Mouse (Mus musculus) olfactory bulb, adult 2 months (tissue): Measurements from ENCODE around the gene Gabpb2. TPM values are rescaled to one million over a fixed set of nuclear protein-coding genes. Genes with fewer than 3 reads are reported as not detected.
A peak's percentile ranks its signal among the peaks of the same experiment; 100 is the strongest.
"Not testable (repeated sequence)": the region's sequence is repeated elsewhere in the genome, so short reads cannot be mapped to it uniquely, and the experiment has no call there.

Experiments
- H3K27ac ChIP-seq: fragments of 200-500 bp; 2 replicates; pipeline ENCODE4 v1.5.1; 2012; ENCODE audit warnings: low read depth, low read length; ENCODE audit not compliant: insufficient read depth
- H3K4me1 ChIP-seq: fragments of 200-500 bp; 2 replicates; pipeline ENCODE4 v1.6.1; 2012; ENCODE audit warnings: low read length; ENCODE audit not compliant: control insufficient read depth, insufficient read depth
- H3K4me3 ChIP-seq: fragments of 200-500 bp; 2 replicates; pipeline ENCODE4 v1.5.1; 2012; ENCODE audit warnings: mild to moderate bottlenecking, low read depth, low read length, moderate library complexity; ENCODE audit not compliant: insufficient read depth
- CTCF ChIP-seq: fragments of 200-500 bp; IDR thresholded peaks from 2 replicates; pipeline ENCODE4 v1.5.1; 2012; ENCODE audit warnings: low read depth, mild to moderate bottlenecking, low read length, moderate library complexity; ENCODE audit not compliant: insufficient read depth
- POLR2A ChIP-seq: fragments of 200-500 bp; IDR thresholded peaks from 2 replicates; pipeline ENCODE4 v1.6.1; 2012; ENCODE audit warnings: mild to moderate bottlenecking, low read depth, low read length, moderate library complexity; ENCODE audit not compliant: insufficient read depth
- WGBS: fragments of 180-500 bp; shearing (Covaris S2); methylation state at CpG from one replicate; pipeline ENCODE4 v1.1.7; 2018; 5-methylcytosine and 5-hydroxymethylcytosine counted together
- polyA plus RNA-seq: library from polyadenylated mRNA; stranded (reverse); fragments of >200 nt; gene quantifications from 2 replicates; pipeline ENCODE4 v1.2.4, GENCODE M21; 2012; ENCODE audit warnings: low replicate concordance; ENCODE audit not compliant: missing spikeins, insufficient read depth, insufficient read length

The Gabpb2 gene
- polyA plus RNA-seq, 1 experiment: not detected

GRCm38 (mm10) chr3:95227214-95227613 is 9.5 kb upstream of the Gabpb2 start:
- 0% methylated on average over 1 of the region's 1 CpGs for WGBS
- H3K4me1 ChIP-seq: peaks cover 28% of the 10 kb centered on the region
- H3K27ac ChIP-seq: peak overlapping the region; percentile 54; the same call in 1 of the 2 replicates
- peak overlapping the region; percentile 34; the same call in 1 of the 2 replicates for H3K4me3 ChIP-seq
- TF ChIP-seq CTCF (no peak), POLR2A (no peak)

GRCm38 (mm10) chr3:95224295-95224694 is 6.6 kb upstream of the Gabpb2 start:
- 13% methylated on average over 6 of the region's 6 CpGs for WGBS
- Histone ChIP-seq H3K4me3 (no peak overlapping the region), H3K27ac (no peak overlapping the region), H3K4me1 (peaks cover 7% of the 10 kb centered on the region; the same call in 1 of the 2 replicates)
- TF ChIP-seq CTCF: no peak
- no peak for TF ChIP-seq POLR2A

GRCm38 (mm10) chr3:95223041-95223440 is 5.3 kb upstream of the Gabpb2 start:
- no peak overlapping the region for H3K27ac ChIP-seq
- 92% methylated on average over 2 of the region's 2 CpGs for WGBS
- TF ChIP-seq POLR2A (no peak), CTCF (no peak)
- peaks cover 7% of the 10 kb centered on the region; the same call in 1 of the 2 replicates for H3K4me1 ChIP-seq
- H3K4me3 ChIP-seq: no peak overlapping the region

- Histone ChIP-seq H3K27ac (no peak overlapping the region), H3K4me3 (no peak overlapping the region), H3K4me1 (0 out of 2 replicates have a peak, but pooled peaks cover 3% of the 10 kb centered on the region)
- WGBS: 78% methylated on average over 6 of the region's 6 CpGs
- no peak for TF ChIP-seq CTCF
- no peak for TF ChIP-seq POLR2A
Measured at GRCm38 (mm10) chr3:95218466-95219137, 886 bp upstream of the Gabpb2 start.

GRCm38 (mm10) chr3:95216655-95217254 is 961 bp downstream of the Gabpb2 start:
- H3K4me1 ChIP-seq: no peaks in the 10 kb centered on the region
- TF ChIP-seq CTCF: no peak
- TF ChIP-seq POLR2A: no peak
- H3K4me3 ChIP-seq: peak overlapping the region; percentile 91
- 10% methylated on average over 4 of the region's 4 CpGs for WGBS
- no peak overlapping the region for H3K27ac ChIP-seq

- no peak overlapping the region for H3K27ac ChIP-seq
- no peak for TF ChIP-seq CTCF
- TF ChIP-seq POLR2A: no peak
- H3K4me1 ChIP-seq: no peaks in the 10 kb centered on the region
- H3K4me3 ChIP-seq: no peak overlapping the region
- 95% methylated on average over 1 of the region's 1 CpGs for WGBS
Measured at GRCm38 (mm10) chr3:95213609-95213975, 4.1 kb downstream of the Gabpb2 start.

GRCm38 (mm10) chr3:95212889-95213608 is 4.7 kb downstream of the Gabpb2 start:
- H3K4me3 ChIP-seq, H3K27ac ChIP-seq, H3K4me1 ChIP-seq: not testable (repeated sequence)
- 80% methylated on average over 10 of the region's 10 CpGs for WGBS

- TF ChIP-seq POLR2A: no peak
- no peak for TF ChIP-seq CTCF
- 45% methylated on average over 2 of the region's 2 CpGs for WGBS
- H3K27ac ChIP-seq: no peak overlapping the region
- H3K4me3 ChIP-seq: no peak overlapping the region
- no peaks in the 10 kb centered on the region for H3K4me1 ChIP-seq
Measured at GRCm38 (mm10) chr3:95210585-95210984, 7.1 kb downstream of the Gabpb2 start.

GRCm38 (mm10) chr3:95208286-95208685 is 9.4 kb downstream of the Gabpb2 start:
- no peak overlapping the region for H3K4me3 ChIP-seq
- 81% methylated on average over 4 of the region's 4 CpGs for WGBS
- no peak for TF ChIP-seq POLR2A
- H3K4me1 ChIP-seq: no peaks in the 10 kb centered on the region
- no peak overlapping the region for H3K27ac ChIP-seq
